ENCODE assay signal across 9 mouse cellular contexts in the genomic region with DNA sequence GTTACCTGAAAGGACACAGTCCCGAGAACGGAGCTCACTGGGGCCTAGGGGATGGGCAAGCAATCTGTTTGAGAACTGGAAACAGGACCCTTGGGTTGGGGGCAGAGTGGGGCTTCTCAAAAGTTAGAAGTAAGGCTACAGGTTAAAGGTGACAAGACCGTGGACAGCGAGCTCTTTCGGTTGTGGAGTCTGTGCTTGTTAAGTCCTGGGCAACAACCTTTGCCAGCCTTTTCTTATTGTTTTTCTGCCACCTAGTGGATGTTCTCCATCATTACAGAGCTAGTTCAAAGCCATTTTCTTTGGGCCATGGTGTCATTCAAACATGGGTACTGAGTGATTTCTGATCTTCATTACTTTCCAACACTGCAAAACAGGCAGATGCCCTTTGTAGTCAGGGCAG. TPM values are rescaled to one million over a fixed set of nuclear protein-coding genes. Genes with fewer than 3 reads are reported as not detected.
DNase-seq lines count a peak whose midpoint lies in the region; ATAC-seq lines count a peak whose summit lies in the region.
"Had no signal": no experiment of that assay in that cellular context is flagged by ENCODE, and none has a peak within 500 bp of the region (broad histone marks: within the 10 kb centered on the region; RNA-seq: fewer than 3 reads in every experiment).

No protein-coding gene starts in this region.

- no peak overlapping the region for H3K9ac ChIP-seq in heart, embryonic 12.5 days
- H3K9ac ChIP-seq in midbrain, embryonic 11.5 days (ENCODE audit: low read length), result no peak overlapping the region
- no peak overlapping the region for H3K9ac ChIP-seq in midbrain, embryonic 16.5 days (ENCODE audit: low read depth, low read length)
- H3K9ac ChIP-seq: stomach, embryonic 15.5 days had no signal

- no peak overlapping the region for H3K27ac ChIP-seq in heart, embryonic 12.5 days (ENCODE audit: poor library complexity, severe bottlenecking)
- H3K27ac ChIP-seq in midbrain, embryonic 11.5 days (ENCODE audit: low read depth, low read length), result no peak overlapping the region
- H3K27ac ChIP-seq in midbrain, embryonic 16.5 days (ENCODE audit: low read length), result no peak overlapping the region
- H3K27ac ChIP-seq: stomach, embryonic 15.5 days had no signal

- H3K4me3 ChIP-seq in heart, embryonic 12.5 days, result no peak overlapping the region
- no peak overlapping the region for H3K4me3 ChIP-seq in midbrain, embryonic 11.5 days (ENCODE audit: low read depth, low read length)
- H3K4me3 ChIP-seq in midbrain, embryonic 16.5 days (ENCODE audit: low read depth, low read length), result no peak overlapping the region
- H3K4me3 ChIP-seq: stomach, embryonic 15.5 days had no signal

- DNase-seq in heart, adult 11 months, result peak; percentile 90
- DNase-seq in midbrain, embryonic 11.5 days (ENCODE audit: low spot score, missing footprints), result peak; percentile 92
- DNase-seq in ZHBTc4 (ENCODE audit: low read depth, low spot score), result peak; percentile 64
- DNase-seq in forelimb bud, embryonic 11.5 days (ENCODE audit: low read depth, low spot score), result peak; percentile 43
- peak; percentile 77 for DNase-seq in retina, postnatal 1 day
- no peak for DNase-seq in layer of hippocampus, adult 8-10 months (ENCODE audit: low spot score in 2 of 2)

- ATAC-seq in heart, embryonic 12.5 days (ENCODE audit: insufficient number of reproducible peaks, low FRiP score), result no peak
- no peak for ATAC-seq in midbrain, embryonic 11.5 days (ENCODE audit: low FRiP score)
- no peak for ATAC-seq in midbrain, embryonic 16.5 days

- peaks cover 28% of the 10 kb centered on the region for H3K4me1 ChIP-seq in heart, embryonic 12.5 days (replicated peaks)
- H3K4me1 ChIP-seq in midbrain, embryonic 11.5 days (ENCODE audit: control insufficient read depth, insufficient read depth, low read length), result 0 out of 2 replicates have a peak, but pooled peaks cover 2% of the 10 kb centered on the region
- peaks cover 5% of the 10 kb centered on the region for H3K4me1 ChIP-seq in midbrain, embryonic 16.5 days (ENCODE audit: control insufficient read depth, insufficient read depth, low read length)

- H3K9me3 ChIP-seq in heart, embryonic 12.5 days (replicated peaks), result no peaks in the 10 kb centered on the region
- no peaks in the 10 kb centered on the region for H3K9me3 ChIP-seq in midbrain, embryonic 11.5 days (ENCODE audit: control insufficient read depth, low read length)
- no peaks in the 10 kb centered on the region for H3K9me3 ChIP-seq in midbrain, embryonic 16.5 days (replicated peaks; ENCODE audit: control insufficient read depth, low read length, poor library complexity, severe bottlenecking)
- H3K9me3 ChIP-seq: stomach, embryonic 15.5 days had no signal

- no peaks in the 10 kb centered on the region for H3K27me3 ChIP-seq in heart, embryonic 12.5 days (replicated peaks)
- no peaks in the 10 kb centered on the region for H3K27me3 ChIP-seq in midbrain, embryonic 11.5 days (ENCODE audit: control insufficient read depth, insufficient read depth, low read length)
- no peaks in the 10 kb centered on the region for H3K27me3 ChIP-seq in midbrain, embryonic 16.5 days (ENCODE audit: control insufficient read depth, insufficient read depth, low read depth, low read length)
- H3K27me3 ChIP-seq: stomach, embryonic 15.5 days had no signal

- peaks cover 5% of the 10 kb centered on the region; the same call in 1 of the 2 replicates for H3K36me3 ChIP-seq in heart, embryonic 12.5 days
- no peaks in the 10 kb centered on the region for H3K36me3 ChIP-seq in midbrain, embryonic 11.5 days (ENCODE audit: control insufficient read depth, insufficient read depth, low read length)
- no peaks in the 10 kb centered on the region for H3K36me3 ChIP-seq in midbrain, embryonic 16.5 days (ENCODE audit: control insufficient read depth, insufficient read depth, low read length)
- H3K36me3 ChIP-seq: stomach, embryonic 15.5 days had no signal

- no peak overlapping the region for H3K4me2 ChIP-seq in heart, embryonic 12.5 days
- no peak overlapping the region for H3K4me2 ChIP-seq in midbrain, embryonic 11.5 days
- no peak overlapping the region for H3K4me2 ChIP-seq in midbrain, embryonic 16.5 days (ENCODE audit: low read length)
- H3K4me2 ChIP-seq: stomach, embryonic 15.5 days had no signal

- WGBS in heart, embryonic 12.5 days, result 57% methylated on average over 5 of the region's 5 CpGs
- 65% methylated on average over 5 of the region's 5 CpGs for WGBS in midbrain, embryonic 11.5 days
- WGBS in midbrain, embryonic 16.5 days, result 48% methylated on average over 5 of the region's 5 CpGs

RNA-seq across cellular contexts. Expression of a gene that starts 31.1 kb away (rescaled TPM):
- polyA plus RNA-seq in heart, embryonic 12.5 days (2016; fragmentation: Nextera tagmentation; extraction: Ambion mirVana), result 2.7 and 3.1 TPM in 2 replicates
- 1.0 and 1.4 TPM in 2 replicates for polyA plus RNA-seq in midbrain, embryonic 11.5 days (2014; fragmentation: Nextera tagmentation; extraction: Ambion mirVana)
- polyA plus RNA-seq in midbrain, embryonic 16.5 days (2015; fragmentation: Nextera tagmentation; extraction: Ambion mirVana), result 1.6 and 2.7 TPM in 2 replicates
- 1 to 10 TPM; 5.2 to 7.7 (median 7.1) TPM for total RNA-seq in layer of hippocampus, adult 8-10 months (2022)

RNA-seq across cellular contexts. Expression of a gene that starts 49.1 kb away (rescaled TPM):
- 528 and 544 TPM in 2 replicates for polyA plus RNA-seq in heart, embryonic 12.5 days (2016; fragmentation: Nextera tagmentation; extraction: Ambion mirVana)
- 710 and 751 TPM in 2 replicates for polyA plus RNA-seq in midbrain, embryonic 11.5 days (2014; fragmentation: Nextera tagmentation; extraction: Ambion mirVana)
- 1,054 and 1,095 TPM in 2 replicates for polyA plus RNA-seq in midbrain, embryonic 16.5 days (2015; fragmentation: Nextera tagmentation; extraction: Ambion mirVana)
- 100 to 1,000 TPM; 300 to 325 (median 301) TPM for total RNA-seq in layer of hippocampus, adult 8-10 months (2022)

Comparison
In these comparisons a context has a peak if more than half of its experiments do, and no peak if none do; other contexts are left out.
1. DNase-seq: peak in heart, adult 11 months (single experiment), midbrain, embryonic 11.5 days (single experiment), ZHBTc4 (single experiment), forelimb bud, embryonic 11.5 days (single experiment) and retina, postnatal 1 day (single experiment); none in layer of hippocampus, adult 8-10 months (0 of 2).